Mouse (Mus musculus) left cerebral cortex, postnatal 36 days (tissue): ENCODE data around the gene Npffr2. TPM values are rescaled to one million over a fixed set of nuclear protein-coding genes. Genes with fewer than 3 reads are reported as not detected.

Experiments
- DNase-seq, 2 experiments: peaks; one replicate each; pipeline ENCODE4 v3.0.0; 2021 to 2022; ENCODE audit warnings: low spot score in 2 of 2, mixed read lengths in 1 of 2
- intact Hi-C: fragments of 180-260 bp; cut with DNase I; formaldehyde crosslinking; loops from one replicate; pipeline ENCODE4 v1.15.1; 2025
- total RNA-seq, 2 experiments: library from RNA; stranded (reverse); gene quantifications; 2 replicates each; pipeline ENCODE4 v1.2.3; 2021

Npffr2 gene
- total RNA-seq, 2 experiments from 2014 or later, result 0.48 TPM; not detected in 1

GRCm38 (mm10) chr5:89631599-89631998 lies 104.4 kb downstream of the Npffr2 start:
- DNase-seq, result peak; percentile 30 to 32

More at GRCm38 (mm10) chr5:89631599-89631998, 104.4 kb downstream of the Npffr2 start:
- intact Hi-C loops, result no loop called here

Other genes starting within 250 kb of the Npffr2 start
- not detected for gene Gc, start 69.5 kb upstream of the Npffr2 start, total RNA-seq